Mouse (Mus musculus) left cerebral cortex, adult 18-20 months (tissue): ENCODE measurements around the gene Ppp1r36. TPM values are rescaled to one million over a fixed set of nuclear protein-coding genes. Genes with fewer than 3 reads are reported as not detected.

Experiments used
- DNase-seq, 2 experiments: peaks; one replicate each; pipeline ENCODE4 v3.0.0; 2021 to 2022; ENCODE audit warnings: low spot score in 2 of 2, mixed read lengths in 1 of 2
- total RNA-seq, 2 experiments: library from RNA; stranded (reverse); gene quantifications; 2 replicates each; pipeline ENCODE4 v1.2.3; 2021

Gene Ppp1r36
- total RNA-seq, 2 experiments from 2014 or later: 1.6 to 1.8 TPM

DNA sequence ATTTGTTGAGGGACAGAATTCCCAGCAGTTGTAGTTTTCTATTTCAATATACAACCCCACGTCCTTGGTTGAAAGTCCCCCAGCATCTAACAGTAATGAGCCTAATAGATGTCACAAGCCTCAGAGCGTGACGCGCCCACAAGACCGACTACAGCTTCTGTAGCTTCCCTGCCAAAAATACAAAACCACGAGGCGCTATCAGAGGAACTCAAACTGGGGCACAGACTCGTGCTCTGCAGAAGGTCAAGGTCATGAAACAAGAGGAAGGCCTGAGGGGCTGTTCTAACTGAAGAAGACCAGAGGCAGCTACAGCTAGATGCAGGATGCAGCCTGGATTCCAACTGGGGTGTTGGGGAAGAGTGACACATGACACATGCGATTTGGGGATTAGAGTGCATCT lies 69.6 kb downstream of the Ppp1r36 start:
- no peak for DNase-seq

Other genes with a start within 250 kb of the Ppp1r36 start
- gene Esr2, start 240.3 kb upstream of the Ppp1r36 start, total RNA-seq: under 1 TPM; 0.44 to 0.45 TPM
- not detected for gene Tex21, start 170.8 kb upstream of the Ppp1r36 start, total RNA-seq
- 10 to 100 TPM; 36.6 to 38.1 TPM for gene Mthfd1, start 162.2 kb upstream of the Ppp1r36 start, total RNA-seq
- gene Akap5, start 92.6 kb upstream of the Ppp1r36 start, total RNA-seq: 10 to 100 TPM; 81.5 to 81.9 TPM
- 10 to 100 TPM; 15.9 to 16.6 TPM for gene Zbtb25, start 47.9 kb upstream of the Ppp1r36 start, total RNA-seq
- gene Zbtb1, start 47.3 kb upstream of the Ppp1r36 start, total RNA-seq: 1 to 10 TPM; 5.6 to 6.1 TPM
- gene Hspa2, start 13.4 kb upstream of the Ppp1r36 start, total RNA-seq: 10 to 100 TPM; 63.8 to 79.8 TPM
- gene Plekhg3, start 113.4 kb downstream of the Ppp1r36 start, total RNA-seq: 10 to 100 TPM; 12.6 to 14.5 TPM